12 mouse cellular contexts compared by ENCODE assay signal in genomic region chr15:99614273-99614672, GRCm38 (mm10). TPM values are rescaled to one million over a fixed set of nuclear protein-coding genes. Genes with fewer than 3 reads are reported as not detected.
DNase-seq lines count a peak whose midpoint lies in the region; ATAC-seq lines count a peak whose summit lies in the region.
"Had no signal": no experiment of that assay in that cellular context is flagged by ENCODE, and none has a peak within 500 bp of the region (broad histone marks: within the 10 kb centered on the region; RNA-seq: fewer than 3 reads in every experiment).

No protein-coding gene starts in this region.

- no peak for DNase-seq in embryonic facial prominence, embryonic 10.5 days (ENCODE audit: low spot score)
- no peak for DNase-seq in ovary, postnatal 10 days (ENCODE audit: low spot score)
- no peak for DNase-seq in thymus, postnatal 10 days (ENCODE audit: low spot score in 2 of 2)
- DNase-seq: kidney, adult 9 months had no signal

- 74% methylated on average over 13 of the region's 13 CpGs for WGBS in embryonic facial prominence, embryonic 13.5 days
- 77% methylated on average over 13 of the region's 13 CpGs for WGBS in embryonic facial prominence, embryonic 10.5 days
- 77% methylated on average over 13 of the region's 13 CpGs for WGBS in kidney, embryonic 16.5 days
- 73% methylated on average over 13 of the region's 13 CpGs for WGBS in kidney, embryonic 14.5 days
- 65% methylated on average over 13 of the region's 13 CpGs for WGBS in embryonic facial prominence, embryonic 15.5 days
- WGBS in midbrain, embryonic 15.5 days, result 73% methylated on average over 13 of the region's 13 CpGs

- H3K4me3 ChIP-seq in embryonic facial prominence, embryonic 13.5 days, result no peak overlapping the region
- H3K4me3 ChIP-seq in embryonic facial prominence, embryonic 10.5 days, result no peak overlapping the region
- H3K4me3 ChIP-seq in kidney, embryonic 16.5 days (ENCODE audit: low read length), result no peak overlapping the region
- H3K4me3 ChIP-seq in kidney, embryonic 14.5 days (ENCODE audit: low read length), result no peak overlapping the region
- H3K4me3 ChIP-seq in embryonic facial prominence, embryonic 15.5 days (replicated peaks), result no peak overlapping the region
- H3K4me3 ChIP-seq in midbrain, embryonic 15.5 days, result no peak overlapping the region
- H3K4me3 ChIP-seq: embryonic facial prominence, embryonic 12.5 days had no signal

- H3K36me3 ChIP-seq in embryonic facial prominence, embryonic 13.5 days, result no peaks in the 10 kb centered on the region; the same call in 1 of the 2 replicates
- H3K36me3 ChIP-seq in embryonic facial prominence, embryonic 10.5 days (replicated peaks), result peaks cover 8% of the 10 kb centered on the region
- no peaks in the 10 kb centered on the region for H3K36me3 ChIP-seq in kidney, embryonic 16.5 days (ENCODE audit: insufficient read depth, low read length)
- H3K36me3 ChIP-seq in kidney, embryonic 14.5 days (ENCODE audit: control insufficient read depth, insufficient read depth, low read length), result no peaks in the 10 kb centered on the region
- H3K36me3 ChIP-seq in embryonic facial prominence, embryonic 15.5 days, result no peaks in the 10 kb centered on the region
- no peaks in the 10 kb centered on the region for H3K36me3 ChIP-seq in midbrain, embryonic 15.5 days (replicated peaks)
- H3K36me3 ChIP-seq: embryonic facial prominence, embryonic 12.5 days; limb, embryonic 13.5 days had no signal

- peak overlapping the region; percentile 37 for H3K4me2 ChIP-seq in embryonic facial prominence, embryonic 13.5 days
- H3K4me2 ChIP-seq in kidney, embryonic 16.5 days (replicated peaks; ENCODE audit: low read depth, low read length), result 0 out of 2 replicates have a peak overlapping the region, but pooled peaks have one; percentile 3
- no peak overlapping the region for H3K4me2 ChIP-seq in kidney, embryonic 14.5 days (replicated peaks; ENCODE audit: low read depth, low read length)
- peak overlapping the region; percentile 34; the same call in 1 of the 2 replicates for H3K4me2 ChIP-seq in embryonic facial prominence, embryonic 15.5 days (replicated peaks)
- 0 out of 2 replicates have a peak overlapping the region, but pooled peaks have one; percentile 30 for H3K4me2 ChIP-seq in midbrain, embryonic 15.5 days

- H3K27me3 ChIP-seq in embryonic facial prominence, embryonic 13.5 days, result peaks cover 29% of the 10 kb centered on the region
- peaks cover 52% of the 10 kb centered on the region for H3K27me3 ChIP-seq in embryonic facial prominence, embryonic 10.5 days (replicated peaks; ENCODE audit: low read depth, poor library complexity, severe bottlenecking)
- H3K27me3 ChIP-seq in kidney, embryonic 16.5 days (ENCODE audit: insufficient read depth, low read length), result 0 out of 2 replicates have a peak, but pooled peaks cover 6% of the 10 kb centered on the region
- H3K27me3 ChIP-seq in kidney, embryonic 14.5 days (ENCODE audit: control insufficient read depth, insufficient read depth, low read length), result no peaks in the 10 kb centered on the region
- peaks cover 16% of the 10 kb centered on the region for H3K27me3 ChIP-seq in embryonic facial prominence, embryonic 15.5 days
- H3K27me3 ChIP-seq in midbrain, embryonic 15.5 days (replicated peaks), result no peaks in the 10 kb centered on the region

- no peak for ATAC-seq in embryonic facial prominence, embryonic 13.5 days (ENCODE audit: insufficient number of reproducible peaks, insufficient read depth, low FRiP score, low TSS enrichment, low read depth)
- no peak for ATAC-seq in kidney, embryonic 16.5 days (ENCODE audit: low FRiP score, low TSS enrichment)
- ATAC-seq in kidney, embryonic 14.5 days (ENCODE audit: low FRiP score, low TSS enrichment), result no peak
- ATAC-seq in embryonic facial prominence, embryonic 15.5 days (ENCODE audit: insufficient number of reproducible peaks, low FRiP score, low TSS enrichment, low read depth), result no peak
- ATAC-seq in midbrain, embryonic 15.5 days (replicated peaks), result no peak

- 0 out of 2 replicates have a peak overlapping the region, but pooled peaks have one; percentile 0 for H3K9ac ChIP-seq in embryonic facial prominence, embryonic 13.5 days
- 0 out of 2 replicates have a peak overlapping the region, but pooled peaks have one; percentile 16 for H3K9ac ChIP-seq in kidney, embryonic 16.5 days (replicated peaks; ENCODE audit: low read length)
- no peak overlapping the region for H3K9ac ChIP-seq in kidney, embryonic 14.5 days (ENCODE audit: low read depth, low read length)
- H3K9ac ChIP-seq in embryonic facial prominence, embryonic 15.5 days, result no peak overlapping the region
- no peak overlapping the region for H3K9ac ChIP-seq in midbrain, embryonic 15.5 days
- H3K9ac ChIP-seq: embryonic facial prominence, embryonic 12.5 days; limb, embryonic 13.5 days had no signal

- 0 out of 2 replicates have a peak overlapping the region, but pooled peaks have one; percentile 17 for H3K27ac ChIP-seq in embryonic facial prominence, embryonic 13.5 days
- no peak overlapping the region for H3K27ac ChIP-seq in embryonic facial prominence, embryonic 10.5 days (replicated peaks)
- H3K27ac ChIP-seq in kidney, embryonic 16.5 days (ENCODE audit: low read length), result no peak overlapping the region
- H3K27ac ChIP-seq in kidney, embryonic 14.5 days (ENCODE audit: low read depth, low read length), result no peak overlapping the region
- H3K27ac ChIP-seq in embryonic facial prominence, embryonic 15.5 days (replicated peaks), result 0 out of 2 replicates have a peak overlapping the region, but pooled peaks have one; percentile 65
- H3K27ac ChIP-seq in midbrain, embryonic 15.5 days, result peak overlapping the region; percentile 54
- H3K27ac ChIP-seq: embryonic facial prominence, embryonic 12.5 days; limb, embryonic 13.5 days had no signal

- H3K9me3 ChIP-seq in embryonic facial prominence, embryonic 13.5 days, result no peaks in the 10 kb centered on the region
- peaks cover 3% of the 10 kb centered on the region; the same call in 1 of the 2 replicates for H3K9me3 ChIP-seq in embryonic facial prominence, embryonic 10.5 days
- no peaks in the 10 kb centered on the region for H3K9me3 ChIP-seq in kidney, embryonic 16.5 days (ENCODE audit: low read length)
- H3K9me3 ChIP-seq in kidney, embryonic 14.5 days (ENCODE audit: control insufficient read depth, low read length), result no peaks in the 10 kb centered on the region
- no peaks in the 10 kb centered on the region for H3K9me3 ChIP-seq in embryonic facial prominence, embryonic 15.5 days (replicated peaks)
- no peaks in the 10 kb centered on the region for H3K9me3 ChIP-seq in midbrain, embryonic 15.5 days
- H3K9me3 ChIP-seq: limb, embryonic 13.5 days had no signal

- H3K4me1 ChIP-seq in embryonic facial prominence, embryonic 13.5 days, result peaks cover 29% of the 10 kb centered on the region
- peaks cover 30% of the 10 kb centered on the region for H3K4me1 ChIP-seq in embryonic facial prominence, embryonic 10.5 days
- peaks cover 14% of the 10 kb centered on the region for H3K4me1 ChIP-seq in kidney, embryonic 16.5 days (ENCODE audit: insufficient read depth, low read length)
- peaks cover 5% of the 10 kb centered on the region; the same call in 1 of the 2 replicates for H3K4me1 ChIP-seq in kidney, embryonic 14.5 days (ENCODE audit: control insufficient read depth, insufficient read depth, low read length)
- peaks cover 32% of the 10 kb centered on the region for H3K4me1 ChIP-seq in embryonic facial prominence, embryonic 15.5 days
- H3K4me1 ChIP-seq in midbrain, embryonic 15.5 days, result peaks cover 19% of the 10 kb centered on the region

RNA-seq across cellular contexts. Expression of gene Aqp6, which starts 13.1 kb away (rescaled TPM):
- not detected in 2 replicates for polyA plus RNA-seq in embryonic facial prominence, embryonic 13.5 days (2015; fragmentation: Nextera tagmentation; extraction: Ambion mirVana)
- polyA plus RNA-seq in embryonic facial prominence, embryonic 10.5 days (2016; fragmentation: Nextera tagmentation; extraction: Ambion mirVana), result 0.10 TPM in 1 of 2 replicates, not detected in the other
- polyA plus RNA-seq in kidney, embryonic 16.5 days (2015; fragmentation: Nextera tagmentation; extraction: Ambion mirVana), result 0.10 TPM in 1 of 2 replicates, not detected in the other
- not detected in 2 replicates for polyA plus RNA-seq in kidney, embryonic 14.5 days (2014; fragmentation: Nextera tagmentation; extraction: Ambion mirVana)
- not detected in 2 replicates for polyA plus RNA-seq in embryonic facial prominence, embryonic 15.5 days (2015; fragmentation: Nextera tagmentation; extraction: Ambion mirVana)
- polyA plus RNA-seq in midbrain, embryonic 15.5 days (2015; fragmentation: Nextera tagmentation; extraction: Ambion mirVana), result 0.41 and 0.49 TPM in 2 replicates
- polyA plus RNA-seq: limb, embryonic 13.5 days; small intestine, adult 2 months had no signal

RNA-seq across cellular contexts. Expression of gene Aqp5, which starts 23.7 kb away (rescaled TPM):
- 0.24 and 1.2 TPM in 2 replicates for polyA plus RNA-seq in embryonic facial prominence, embryonic 13.5 days (2015; fragmentation: Nextera tagmentation; extraction: Ambion mirVana)
- 0.10 TPM in 1 of 2 replicates, not detected in the other for polyA plus RNA-seq in embryonic facial prominence, embryonic 10.5 days (2016; fragmentation: Nextera tagmentation; extraction: Ambion mirVana)
- polyA plus RNA-seq in kidney, embryonic 16.5 days (2015; fragmentation: Nextera tagmentation; extraction: Ambion mirVana), result 3.7 and 5.0 TPM in 2 replicates
- polyA plus RNA-seq in kidney, embryonic 14.5 days (2014; fragmentation: Nextera tagmentation; extraction: Ambion mirVana), result 0.16 and 0.27 TPM in 2 replicates
- polyA plus RNA-seq in embryonic facial prominence, embryonic 15.5 days (2015; fragmentation: Nextera tagmentation; extraction: Ambion mirVana), result 3.5 and 6.0 TPM in 2 replicates
- polyA plus RNA-seq in midbrain, embryonic 15.5 days (2015; fragmentation: Nextera tagmentation; extraction: Ambion mirVana), result 1.3 and 1.4 TPM in 2 replicates

RNA-seq across cellular contexts. Expression of gene Aqp2, which starts 35.4 kb away (rescaled TPM):
- not detected in 2 replicates for polyA plus RNA-seq in embryonic facial prominence, embryonic 13.5 days (2015; fragmentation: Nextera tagmentation; extraction: Ambion mirVana)
- polyA plus RNA-seq in embryonic facial prominence, embryonic 10.5 days (2016; fragmentation: Nextera tagmentation; extraction: Ambion mirVana), result not detected in 2 replicates
- polyA plus RNA-seq in kidney, embryonic 16.5 days (2015; fragmentation: Nextera tagmentation; extraction: Ambion mirVana), result 109 and 159 TPM in 2 replicates
- 3.7 and 5.4 TPM in 2 replicates for polyA plus RNA-seq in kidney, embryonic 14.5 days (2014; fragmentation: Nextera tagmentation; extraction: Ambion mirVana)
- polyA plus RNA-seq in embryonic facial prominence, embryonic 15.5 days (2015; fragmentation: Nextera tagmentation; extraction: Ambion mirVana), result not detected in 2 replicates
- polyA plus RNA-seq in midbrain, embryonic 15.5 days (2015; fragmentation: Nextera tagmentation; extraction: Ambion mirVana), result not detected in 2 replicates
- polyA plus RNA-seq: embryonic facial prominence, embryonic 12.5 days; limb, embryonic 13.5 days; small intestine, adult 2 months had no signal

RNA-seq across cellular contexts. Expression of gene Racgap1, which starts 37.2 kb away (rescaled TPM):
- polyA plus RNA-seq in embryonic facial prominence, embryonic 13.5 days (2015; fragmentation: Nextera tagmentation; extraction: Ambion mirVana), result 131 and 132 TPM in 2 replicates
- 146 TPM in 2 replicates for polyA plus RNA-seq in embryonic facial prominence, embryonic 10.5 days (2016; fragmentation: Nextera tagmentation; extraction: Ambion mirVana)
- 143 and 157 TPM in 2 replicates for polyA plus RNA-seq in kidney, embryonic 16.5 days (2015; fragmentation: Nextera tagmentation; extraction: Ambion mirVana)
- polyA plus RNA-seq in kidney, embryonic 14.5 days (2014; fragmentation: Nextera tagmentation; extraction: Ambion mirVana), result 79.1 and 113 TPM in 2 replicates
- 110 and 118 TPM in 2 replicates for polyA plus RNA-seq in embryonic facial prominence, embryonic 15.5 days (2015; fragmentation: Nextera tagmentation; extraction: Ambion mirVana)
- 49.0 and 56.9 TPM in 2 replicates for polyA plus RNA-seq in midbrain, embryonic 15.5 days (2015; fragmentation: Nextera tagmentation; extraction: Ambion mirVana)

RNA-seq across cellular contexts. Expression of gene Asic1, which starts 55.9 kb away (rescaled TPM):
- polyA plus RNA-seq in embryonic facial prominence, embryonic 13.5 days (2015; fragmentation: Nextera tagmentation; extraction: Ambion mirVana), result 3.3 and 4.2 TPM in 2 replicates
- 3.2 and 4.9 TPM in 2 replicates for polyA plus RNA-seq in embryonic facial prominence, embryonic 10.5 days (2016; fragmentation: Nextera tagmentation; extraction: Ambion mirVana)
- 1.7 TPM in 2 replicates for polyA plus RNA-seq in kidney, embryonic 16.5 days (2015; fragmentation: Nextera tagmentation; extraction: Ambion mirVana)
- 0.88 and 0.90 TPM in 2 replicates for polyA plus RNA-seq in kidney, embryonic 14.5 days (2014; fragmentation: Nextera tagmentation; extraction: Ambion mirVana)
- polyA plus RNA-seq in embryonic facial prominence, embryonic 15.5 days (2015; fragmentation: Nextera tagmentation; extraction: Ambion mirVana), result 4.4 and 4.6 TPM in 2 replicates
- polyA plus RNA-seq in midbrain, embryonic 15.5 days (2015; fragmentation: Nextera tagmentation; extraction: Ambion mirVana), result 64.0 and 65.9 TPM in 2 replicates

Comparison
In these comparisons a context has a peak if more than half of its experiments do, and no peak if none do; other contexts are left out.
1. H3K27ac ChIP-seq: peak in embryonic facial prominence, embryonic 13.5 days (single experiment), embryonic facial prominence, embryonic 15.5 days (single experiment) and midbrain, embryonic 15.5 days (single experiment); none in embryonic facial prominence, embryonic 10.5 days (single experiment), kidney, embryonic 16.5 days (single experiment) and kidney, embryonic 14.5 days (single experiment).
2. H3K9ac ChIP-seq: peak in embryonic facial prominence, embryonic 13.5 days (single experiment) and kidney, embryonic 16.5 days (single experiment); none in kidney, embryonic 14.5 days (single experiment), embryonic facial prominence, embryonic 15.5 days (single experiment) and midbrain, embryonic 15.5 days (single experiment).
3. RNA of gene Aqp2, which starts 35.4 kb away (polyA plus RNA-seq): 109 to 159 TPM in kidney, embryonic 16.5 days; 3.7 to 5.4 TPM in kidney, embryonic 14.5 days, not detected in embryonic facial prominence, embryonic 13.5 days, not detected in embryonic facial prominence, embryonic 10.5 days, not detected in embryonic facial prominence, embryonic 15.5 days and not detected in midbrain, embryonic 15.5 days; every median in the first group is over 10 times any median in the second.